Mouse (Mus musculus) adrenal gland, adult 8-10 months (tissue): ENCODE measurements around the gene Fam47e. TPM values are rescaled to one million over a fixed set of nuclear protein-coding genes. Genes with fewer than 3 reads are reported as not detected.
"Not testable (repeated sequence)": the region's sequence is repeated elsewhere in the genome, so short reads cannot be mapped to it uniquely, and the experiment has no call there.

Experiments
- DNase-seq: peaks from one replicate; pipeline ENCODE4 v3.0.0; 2022
- total RNA-seq, 4 experiments: library from RNA; stranded (reverse); gene quantifications; 2 replicates each; pipeline ENCODE4 v1.2.4; 2022

Gene Fam47e
- total RNA-seq, result not detected

DNA sequence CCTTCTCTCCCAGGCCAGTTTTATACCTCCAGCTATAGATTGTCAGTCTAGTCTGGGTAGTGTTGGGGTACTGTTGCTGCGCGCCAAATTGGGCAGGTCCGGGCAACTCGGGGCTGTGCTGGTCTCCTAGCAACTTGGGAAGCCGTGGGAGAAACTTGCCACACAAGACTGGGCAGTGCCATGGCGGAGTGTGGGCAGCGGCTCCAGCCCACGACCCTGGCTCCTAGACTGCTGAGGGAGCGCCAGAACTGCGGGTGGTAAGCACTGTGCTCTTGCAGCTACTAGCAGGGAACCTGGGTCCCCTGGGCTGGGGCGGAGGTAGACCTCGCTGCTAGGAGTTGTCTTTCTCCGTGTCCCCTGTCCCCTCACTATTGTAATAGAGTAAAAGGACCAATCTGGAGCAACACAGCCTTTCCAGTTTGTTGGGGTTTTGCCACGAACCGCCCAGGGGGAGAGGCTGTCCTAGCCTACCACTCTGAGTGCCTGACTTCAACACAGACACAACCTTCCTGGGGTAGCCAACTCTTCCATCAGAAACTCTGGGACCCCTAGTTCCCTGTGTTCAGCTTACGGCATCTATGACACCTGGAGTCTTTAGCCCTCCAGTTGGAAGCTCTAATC, at the start of gene Fam47e:
Gene Fam47e (plus strand): TSS at position 179 of the 621 bp plus-strand sequence.
- no peak for DNase-seq

DNA sequence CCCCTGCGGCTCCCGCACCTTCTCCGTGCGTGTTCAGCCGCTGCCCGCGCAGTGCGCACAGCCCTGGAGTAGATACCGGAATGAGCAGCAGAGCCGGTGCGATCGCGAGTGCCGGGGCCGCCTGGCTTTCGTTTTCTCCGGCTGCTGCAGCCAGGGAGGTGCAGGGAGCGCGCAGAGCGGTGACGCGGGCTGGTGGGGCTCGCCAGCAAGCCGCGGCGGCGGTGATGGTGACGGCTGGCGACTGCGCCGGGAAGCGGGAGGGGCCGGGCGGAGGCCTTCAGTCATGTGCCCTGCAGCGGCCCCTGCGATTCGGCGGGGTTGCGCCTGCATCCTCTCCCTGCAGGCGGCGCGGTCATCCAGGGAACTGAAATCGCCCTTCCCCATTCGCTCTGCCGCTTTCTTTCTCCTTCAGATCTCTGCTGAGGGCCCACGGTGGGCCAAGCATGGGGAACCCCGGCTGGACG, 49.4 kb upstream of the Fam47e start:
- DNase-seq, result peak; percentile 95

DNA sequence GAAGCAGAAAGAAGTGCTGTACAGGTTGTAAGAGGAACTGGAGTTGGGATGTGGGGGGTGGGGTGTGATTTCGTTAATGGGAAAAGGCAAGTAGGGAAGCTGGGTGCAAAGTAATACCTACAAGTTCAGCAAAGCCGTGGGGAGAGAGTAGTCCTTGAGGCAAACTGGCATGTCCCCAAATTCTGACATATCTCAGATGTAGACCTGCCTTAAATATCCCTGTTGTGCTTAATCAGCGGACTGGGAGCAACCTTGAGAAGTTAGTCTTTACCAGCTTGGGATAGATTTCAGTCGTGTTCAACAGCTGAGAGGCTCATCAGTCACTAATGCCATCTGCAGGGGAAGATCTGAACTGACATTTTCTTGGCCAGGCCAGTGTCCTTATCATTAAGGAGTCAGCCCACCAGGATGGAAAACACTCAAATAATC, 48.6 kb upstream of the Fam47e start:
- no peak for DNase-seq

DNA sequence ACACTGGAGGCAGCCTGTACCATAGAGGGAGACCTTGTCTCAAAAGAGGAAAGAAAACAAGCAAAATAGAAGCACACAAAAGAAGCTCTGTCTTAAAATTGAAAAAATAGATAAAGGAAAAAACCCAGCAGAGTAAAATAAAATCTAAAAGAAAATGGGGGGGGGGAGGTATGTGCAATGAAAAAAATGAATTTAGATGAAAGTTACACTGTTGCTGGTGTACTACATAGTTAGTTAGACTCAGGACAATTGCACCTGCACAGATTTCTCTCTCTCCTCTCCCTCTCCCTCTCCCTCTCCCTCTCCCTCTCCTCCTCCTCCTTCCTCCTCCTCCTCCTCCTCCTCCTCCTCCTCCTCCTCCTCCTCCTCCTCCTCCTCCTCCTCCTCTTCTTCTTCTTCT, 48.1 kb upstream of the Fam47e start, which contains the start of gene Scarb2:
Gene Scarb2 (minus strand): TSS at position 101 of the 400 bp plus-strand sequence.
- no peak for DNase-seq

DNA sequence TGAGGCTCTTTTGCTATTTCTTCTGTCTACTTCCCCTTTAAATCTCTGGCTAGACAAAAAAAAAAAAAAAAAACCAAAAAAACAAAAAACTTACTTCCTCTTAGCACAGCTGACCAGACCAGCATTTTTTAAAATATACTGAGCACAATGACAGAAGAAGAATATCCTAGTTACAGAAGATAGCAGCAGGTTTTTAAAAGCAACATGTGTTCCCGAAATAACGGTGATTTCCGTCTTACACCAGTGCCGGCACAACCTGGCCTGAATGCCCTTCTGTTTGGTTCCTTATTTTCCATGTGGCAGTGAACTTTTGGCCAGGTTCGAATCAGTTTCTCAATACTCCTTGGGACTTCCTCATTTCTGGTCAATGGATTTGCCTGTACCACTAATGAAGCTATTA, 46.0 kb upstream of the Fam47e start:
- DNase-seq, result no peak

DNA sequence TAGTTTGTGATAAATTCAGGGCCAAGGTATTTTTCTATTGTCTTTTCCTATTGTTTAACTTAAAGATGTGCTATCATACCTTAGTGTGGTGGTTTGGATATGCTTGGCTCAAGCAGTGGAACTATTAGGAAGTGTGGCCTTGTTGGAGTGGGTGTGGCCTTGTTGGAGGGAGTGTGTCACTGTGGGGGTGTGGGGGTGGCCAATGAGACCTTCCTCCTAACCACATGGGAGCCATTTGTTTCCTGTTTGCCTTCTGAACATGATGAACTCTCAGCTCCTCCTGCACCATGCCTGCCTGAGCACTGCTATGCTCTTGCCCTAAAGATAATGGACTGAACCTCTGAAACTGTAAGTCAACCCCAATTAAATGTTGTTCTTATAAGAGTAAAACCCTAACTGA, 43.6 kb upstream of the Fam47e start:
- DNase-seq, result no peak

DNA sequence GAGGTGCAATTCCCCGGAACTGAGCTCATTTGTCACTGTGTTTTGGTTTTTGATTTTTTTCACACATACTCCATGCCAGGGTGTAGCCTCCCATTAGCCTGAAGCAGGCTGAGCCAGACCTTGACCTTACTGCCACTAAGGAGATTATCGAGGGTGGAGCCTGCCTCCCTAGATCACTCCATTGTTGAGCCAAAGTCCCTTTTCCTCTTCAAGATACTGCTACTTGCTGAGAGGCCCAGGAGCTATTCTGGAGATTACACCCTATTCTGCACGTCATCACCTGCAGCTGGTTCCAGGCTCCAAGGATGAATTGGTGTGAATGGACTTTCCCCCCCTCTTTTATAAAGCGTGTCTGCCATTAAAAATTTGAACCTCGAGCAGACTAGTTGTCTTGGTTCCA, 42.8 kb upstream of the Fam47e start:
- DNase-seq, result no peak

DNA sequence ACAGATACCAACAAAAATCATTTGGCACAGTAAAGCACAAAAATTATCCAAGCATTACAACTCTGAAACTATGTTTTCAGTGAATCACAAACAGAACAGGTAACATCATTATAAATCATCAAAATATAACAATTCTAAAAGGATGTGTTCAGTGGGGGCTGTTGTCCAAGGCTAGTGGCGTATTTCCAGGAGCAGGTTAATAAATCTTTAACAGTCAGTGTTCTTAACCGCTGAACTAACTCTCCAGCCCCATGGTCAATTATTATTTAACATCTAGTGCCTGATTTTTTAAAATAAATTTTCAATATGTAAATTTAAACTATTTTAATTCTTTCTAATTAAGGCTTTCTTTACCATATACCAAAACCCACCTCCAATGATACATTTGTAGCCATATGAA, 33.7 kb upstream of the Fam47e start:
- not testable (repeated sequence) for DNase-seq

DNA sequence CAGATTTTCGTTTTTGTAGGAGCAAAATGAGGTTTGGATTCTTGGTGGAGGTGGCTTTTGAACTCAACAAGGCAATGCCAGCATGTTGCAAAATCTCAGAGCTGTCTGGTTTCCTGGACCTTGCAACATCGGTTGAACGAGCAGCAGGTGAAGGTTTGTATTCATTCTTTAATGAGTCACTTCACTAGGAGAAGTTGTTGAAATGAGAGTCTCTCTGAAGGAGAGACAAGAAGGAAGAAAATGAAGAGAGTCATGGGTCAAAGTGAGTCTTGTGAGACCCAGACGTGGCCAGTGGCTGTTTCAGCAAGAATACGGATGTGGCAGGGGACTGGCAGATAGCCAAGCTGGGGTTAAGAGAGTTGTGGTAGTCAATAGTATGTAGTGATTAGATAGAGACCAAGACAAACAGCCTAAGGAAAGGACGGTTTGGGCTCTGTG, 30.0 kb upstream of the Fam47e start:
- no peak for DNase-seq

DNA sequence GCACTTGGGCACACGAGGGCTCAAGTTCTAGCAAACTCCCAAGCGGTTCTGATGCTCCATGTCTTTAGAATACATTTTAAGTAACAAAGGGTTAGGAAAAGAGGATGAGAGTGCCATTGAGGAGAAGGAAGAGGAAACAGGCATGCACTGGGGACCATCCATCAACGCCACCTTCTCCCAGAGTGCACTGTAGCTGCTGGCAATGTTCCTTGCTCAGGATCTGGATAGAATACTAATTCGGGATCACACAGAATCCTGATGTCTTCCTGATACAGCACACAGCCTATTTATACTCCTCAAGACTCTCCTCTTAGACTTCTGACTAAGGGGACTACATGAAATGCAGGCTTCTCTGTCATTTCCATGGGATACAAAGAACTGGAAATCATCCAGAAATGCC, 15.2 kb upstream of the Fam47e start:
- no peak for DNase-seq

DNA sequence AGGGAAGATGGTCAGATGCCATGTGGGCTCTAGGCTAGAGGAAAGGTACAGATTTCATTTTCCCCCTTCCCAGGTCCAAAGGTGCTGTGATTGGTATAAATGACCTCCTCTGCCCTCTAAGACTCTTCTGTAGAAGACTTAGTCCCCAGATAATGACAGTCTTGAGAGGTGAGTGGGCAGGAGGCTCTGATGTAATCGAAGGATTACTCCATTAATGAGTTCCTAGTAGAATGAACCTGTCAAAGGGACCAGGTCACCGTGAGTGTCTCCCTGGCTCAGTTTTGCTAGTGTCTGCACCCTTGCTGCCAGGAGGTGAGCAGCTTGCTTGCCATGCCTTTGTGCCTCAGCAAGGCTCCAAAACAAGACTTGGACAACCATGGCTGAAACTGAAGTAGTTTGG, 2.3 kb upstream of the Fam47e start:
- no peak for DNase-seq

DNA sequence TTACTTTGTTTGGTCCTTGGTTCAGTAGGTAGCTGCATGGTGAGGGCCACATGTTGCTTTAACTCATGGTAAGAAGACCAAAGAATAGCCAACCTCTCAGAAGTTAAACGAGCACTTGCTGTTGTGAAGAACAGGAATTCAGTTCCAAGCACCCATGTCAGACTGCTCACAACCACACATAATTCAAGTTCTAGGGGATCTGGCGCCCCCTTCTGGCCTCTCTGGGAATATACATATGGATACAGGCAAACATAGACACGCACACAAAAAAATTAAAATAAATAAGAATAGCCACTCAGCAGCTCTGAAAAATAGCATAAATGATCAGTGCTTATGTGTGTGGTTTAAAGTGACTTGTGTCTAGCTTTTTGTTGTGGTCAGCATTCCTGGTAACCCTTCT, 930 bp upstream of the Fam47e start:
- DNase-seq, result no peak

DNA sequence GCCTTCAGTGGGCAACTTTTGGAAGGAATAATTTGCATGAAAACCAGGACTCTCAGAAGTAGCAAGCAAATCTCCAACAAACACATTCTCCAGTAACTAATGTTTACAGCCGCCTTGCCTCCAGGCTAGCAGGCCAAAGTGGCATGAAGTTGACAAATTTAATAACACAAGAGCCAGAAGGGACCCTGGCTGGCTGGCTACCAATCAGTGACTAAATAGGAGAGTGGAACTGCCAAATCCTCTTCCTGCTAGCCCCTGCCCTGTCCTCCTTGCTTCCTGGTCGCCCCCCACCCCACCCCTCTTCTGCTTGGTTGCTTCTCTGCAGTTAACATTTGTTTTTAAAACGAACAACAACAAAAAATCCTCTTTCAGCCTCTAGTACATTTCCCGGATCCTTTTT, 426 bp upstream of the Fam47e start:
- no peak for DNase-seq

DNA sequence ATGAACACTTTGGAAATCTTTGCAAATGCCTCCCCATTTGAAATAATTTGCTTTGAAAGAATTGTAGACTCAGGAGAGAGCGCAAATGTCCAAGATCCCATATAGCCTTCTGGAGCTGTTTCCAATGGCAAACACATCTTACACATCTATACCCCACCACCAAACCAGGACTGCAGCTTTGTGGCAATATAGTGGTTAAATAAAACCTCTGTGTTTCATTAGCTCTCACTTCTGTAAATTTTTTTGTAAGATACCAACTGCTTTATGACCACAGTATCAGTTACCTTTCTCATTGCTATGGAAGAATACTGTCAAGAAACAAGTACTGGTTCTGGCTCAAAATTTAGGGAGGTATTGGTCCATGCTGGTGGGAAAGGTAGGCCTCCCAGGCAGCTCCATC, 1.0 kb downstream of the Fam47e start:
- no peak for DNase-seq

DNA sequence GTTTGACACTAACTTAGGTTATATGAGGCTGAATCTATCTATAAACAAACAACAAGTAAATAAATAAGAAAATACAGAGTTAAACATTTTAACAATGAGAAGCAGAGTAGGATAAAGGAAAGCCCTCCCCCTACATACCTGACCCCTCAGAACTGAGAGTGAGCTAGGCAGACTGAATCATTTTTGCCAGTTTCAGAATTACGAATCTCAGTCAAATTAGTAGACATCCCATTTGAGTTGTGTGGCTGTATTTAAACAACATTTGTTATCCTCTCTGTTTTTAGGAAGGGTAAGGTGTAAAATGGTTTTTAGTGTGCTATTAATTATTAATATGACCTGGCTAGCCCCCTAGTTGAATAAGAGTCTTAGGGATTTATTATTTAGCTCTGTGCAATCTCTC, 2.6 kb downstream of the Fam47e start:
- DNase-seq, result no peak

DNA sequence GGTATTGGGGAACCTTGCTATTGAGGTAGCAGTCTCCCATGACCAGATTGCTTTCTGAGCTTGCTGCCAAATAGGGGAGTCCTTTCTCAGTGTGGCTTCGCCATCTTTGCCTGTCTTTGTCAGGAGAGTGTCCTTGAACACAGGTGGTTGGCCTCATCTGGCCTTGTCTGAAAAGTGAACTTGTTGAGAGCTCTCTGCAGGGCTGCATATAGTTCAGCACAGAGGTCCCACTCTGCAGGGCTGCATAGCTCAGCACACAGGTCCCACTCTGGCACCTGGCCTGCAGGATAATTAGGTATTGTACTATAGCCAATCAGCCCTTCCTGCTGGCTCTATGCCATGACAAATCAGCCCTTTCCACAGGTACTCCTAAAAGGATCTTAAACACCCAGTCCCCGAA, 5.3 kb downstream of the Fam47e start:
- no peak for DNase-seq

DNA sequence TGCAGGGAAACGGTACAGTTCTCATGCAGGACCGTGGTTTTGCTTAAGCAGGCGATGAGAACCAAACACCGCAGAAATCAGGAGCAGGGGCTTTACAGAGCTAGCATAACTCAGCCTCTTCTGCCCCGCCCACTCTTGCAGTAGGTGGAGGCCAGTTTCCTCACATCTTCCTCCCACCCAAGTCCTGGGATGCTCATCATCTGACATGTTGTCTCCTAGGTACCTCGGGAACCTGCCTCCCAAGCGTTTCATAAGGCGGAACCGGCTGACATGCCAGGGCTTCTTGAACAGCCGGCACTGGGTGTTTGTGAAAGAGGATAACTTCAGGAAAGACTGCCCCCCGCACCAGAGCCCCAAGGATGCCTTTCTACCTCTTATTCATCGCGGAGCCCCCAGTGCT, 7.1 kb downstream of the Fam47e start:
- no peak for DNase-seq

DNA sequence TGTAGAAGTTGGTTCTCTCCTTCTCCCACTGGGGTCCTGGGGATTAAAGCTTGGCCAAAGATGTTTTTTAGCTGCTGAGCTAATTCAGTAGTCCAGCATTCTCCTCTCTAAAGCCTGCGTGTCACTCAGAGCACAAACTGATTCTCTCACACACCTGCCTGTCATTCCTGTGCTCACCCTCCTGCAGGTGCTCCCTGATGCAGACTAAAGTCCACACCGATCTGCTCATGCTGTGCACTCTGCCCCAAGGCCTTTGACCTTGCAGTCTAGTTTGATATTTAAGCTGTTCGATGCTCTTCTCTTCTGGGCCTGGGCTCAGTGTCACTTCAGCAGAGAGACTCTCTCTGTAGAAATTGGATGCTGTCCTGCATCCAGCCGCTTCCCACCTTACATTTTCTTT, 16.4 kb downstream of the Fam47e start:
- no peak for DNase-seq

DNA sequence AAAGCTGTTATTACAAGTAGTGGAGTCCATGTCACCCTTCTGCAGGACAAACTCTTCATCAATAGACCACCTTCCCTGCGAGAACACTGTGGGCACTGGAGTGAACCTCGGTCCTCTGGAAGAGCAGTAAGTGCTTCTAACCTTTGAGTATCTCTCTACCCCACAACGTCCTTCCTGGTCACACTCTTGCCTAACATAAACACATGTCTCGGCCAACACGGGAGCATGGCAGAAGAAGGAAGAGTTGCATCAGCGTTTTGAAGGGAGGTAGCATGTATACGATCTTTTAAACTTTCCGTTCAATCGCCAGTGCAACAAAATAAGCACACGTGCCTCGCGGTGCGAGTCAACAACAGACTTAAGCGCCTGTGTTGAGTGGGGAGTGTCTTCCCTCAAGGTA, 24.7 kb downstream of the Fam47e start:
- DNase-seq, result no peak

DNA sequence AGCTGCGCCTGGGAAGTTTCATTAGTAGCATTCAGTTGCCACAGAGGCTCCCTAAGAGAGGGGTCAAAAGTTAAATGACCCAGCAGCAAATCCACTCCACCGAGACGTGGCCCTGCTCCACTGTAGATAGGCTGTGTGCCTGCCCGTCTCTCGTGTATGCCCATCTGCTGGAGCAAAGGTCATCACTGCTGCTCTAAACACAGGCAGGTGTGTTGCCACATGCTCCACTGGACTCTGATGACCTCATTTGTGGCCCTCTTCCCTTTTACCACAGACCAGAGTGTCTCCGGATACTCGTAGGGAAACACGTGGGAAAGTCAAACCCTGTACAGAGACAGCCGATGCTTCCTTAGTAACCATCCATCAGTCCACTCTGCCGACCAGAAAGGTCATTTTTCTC, 31.1 kb downstream of the Fam47e start:
- DNase-seq, result no peak

DNA sequence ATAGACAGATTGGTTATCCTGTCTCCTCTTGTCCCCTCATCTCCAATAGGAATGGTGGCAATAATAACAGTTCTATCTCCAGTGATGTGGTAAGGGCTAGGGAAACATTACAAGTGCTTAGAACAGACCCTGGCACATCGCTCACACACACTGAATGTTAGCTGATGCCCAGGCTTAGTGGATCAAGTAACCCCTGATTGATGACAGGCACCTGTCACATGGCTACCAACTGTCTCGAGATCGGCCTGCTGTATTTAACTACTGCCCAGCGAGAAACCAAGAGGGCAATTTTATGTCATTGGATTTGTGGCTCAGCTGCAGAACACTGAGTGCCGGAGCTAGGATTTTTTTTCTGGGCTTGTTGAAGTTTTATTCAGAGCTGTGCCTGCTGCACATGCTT, 40.2 kb downstream of the Fam47e start:
- no peak for DNase-seq

DNA sequence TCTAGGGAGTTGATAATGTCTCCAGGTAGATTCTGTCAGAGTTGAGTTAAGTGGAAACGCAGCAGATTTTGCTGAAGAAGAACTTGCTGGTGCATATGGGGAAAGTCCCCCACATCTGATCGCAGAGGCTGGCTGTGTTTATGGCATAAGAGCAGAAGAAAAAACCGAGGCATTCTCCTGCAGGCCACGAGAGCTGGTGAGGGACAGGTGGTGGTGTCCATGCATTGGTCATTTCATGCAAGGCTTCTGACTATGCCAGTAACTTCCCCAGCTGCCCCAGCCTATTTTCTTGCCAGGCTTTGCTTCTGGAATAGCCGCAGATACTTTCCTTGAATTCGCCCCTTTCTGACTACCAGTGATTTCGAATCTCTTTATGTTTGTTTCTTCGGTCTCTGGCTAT, 42.0 kb downstream of the Fam47e start:
- DNase-seq, result no peak

DNA sequence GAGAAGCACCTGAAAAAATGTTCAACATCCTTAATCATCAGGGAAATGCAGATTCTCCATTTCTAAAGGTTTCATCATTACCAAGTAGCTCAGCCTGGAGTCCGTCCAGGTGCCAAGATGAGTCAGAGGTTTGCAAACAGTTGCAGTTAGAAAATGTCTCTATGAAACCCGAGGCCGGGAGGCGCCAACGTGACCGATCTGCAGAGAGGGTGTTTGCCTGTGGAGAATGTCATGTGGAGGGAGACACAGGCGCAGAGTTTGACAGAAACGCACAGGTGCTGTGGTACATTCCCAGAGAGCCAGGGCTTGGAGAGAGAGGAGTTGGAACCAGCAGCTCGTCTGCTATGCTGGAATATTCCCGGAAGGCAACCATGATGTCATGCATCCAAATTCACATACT, 44.2 kb downstream of the Fam47e start:
- DNase-seq, result peak; percentile 59

DNA sequence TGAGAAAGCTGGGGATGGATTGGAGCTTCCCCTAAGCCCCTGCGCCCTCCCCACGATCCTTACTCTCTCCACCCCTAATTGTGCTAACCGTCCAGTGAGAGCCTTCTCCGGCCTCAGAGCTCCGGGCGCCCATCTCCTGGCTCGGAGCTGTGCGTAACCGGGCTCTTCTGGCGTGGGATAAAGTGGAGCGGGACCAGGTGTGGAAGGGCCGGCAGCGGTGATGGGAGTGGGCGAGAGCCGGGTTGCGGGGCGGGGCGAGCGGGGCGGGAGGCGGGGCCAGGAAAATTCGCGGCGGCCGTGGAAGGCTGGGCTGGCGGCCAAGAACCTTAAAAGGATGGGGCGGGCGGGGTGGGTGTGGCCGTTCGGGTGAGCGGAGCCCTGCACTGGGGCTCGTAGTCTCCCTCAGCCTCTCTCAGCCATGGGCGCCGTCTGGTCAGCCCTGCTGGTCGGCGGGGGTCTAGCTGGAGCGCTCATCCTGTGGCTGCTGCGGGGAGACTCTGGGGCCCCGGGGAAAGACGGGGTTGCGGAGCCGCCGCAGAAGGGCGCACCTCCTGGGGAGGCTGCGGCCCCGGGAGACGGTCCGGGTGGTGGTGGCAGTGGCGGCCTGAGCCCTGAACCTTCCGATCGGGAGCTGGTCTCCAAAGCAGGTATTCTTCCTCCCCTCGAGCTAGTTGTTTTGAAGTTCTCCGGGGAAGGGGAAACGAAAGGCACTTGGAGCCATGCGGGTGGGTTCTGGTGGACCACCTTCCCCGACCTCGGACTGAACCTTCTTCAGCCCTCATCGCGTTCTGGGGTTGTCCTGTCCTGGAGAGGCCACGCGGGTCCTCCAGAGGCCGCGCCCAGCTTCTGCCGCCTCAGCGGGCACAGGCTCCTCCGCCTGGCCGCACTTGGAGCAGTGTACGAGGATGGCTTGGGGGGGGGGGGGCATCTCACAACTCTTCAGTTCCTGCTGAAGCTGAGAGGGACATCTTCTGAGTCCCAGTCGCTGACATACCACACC, 48.1 kb downstream of the Fam47e start, which contains the start of gene Stbd1:
Gene Stbd1 (plus strand): TSS at position 351 of the 1,000 bp plus-strand sequence.
- DNase-seq, result peak; percentile 24
